Mouse (Mus musculus): ENCODE results near the gene Serpini1.
A peak's percentile ranks its signal among the peaks of the same experiment; 100 is the strongest.
"Not testable (repeated sequence)": the region's sequence is repeated elsewhere in the genome, so short reads cannot be mapped to it uniquely, and the experiment has no call there.

Serpini1 gene

DNA sequence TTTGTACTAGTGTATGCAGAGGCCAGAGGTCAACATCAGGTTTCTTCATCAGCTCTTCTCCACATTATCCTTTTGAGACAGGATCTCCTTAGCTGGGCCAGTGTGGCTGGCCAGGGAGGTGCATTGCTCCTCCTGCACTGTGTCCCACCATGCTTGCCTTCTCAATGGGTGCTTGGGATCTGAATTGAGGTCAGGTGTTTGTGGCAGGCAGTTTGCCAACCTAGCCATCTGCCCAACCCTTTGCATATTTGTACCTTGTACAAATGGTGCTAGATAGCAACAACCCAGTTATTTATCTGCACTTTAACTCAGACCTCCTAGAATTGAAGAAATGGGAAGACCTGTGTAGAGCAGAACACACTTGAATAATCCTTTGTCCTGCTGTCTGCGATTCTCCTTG, 78.3 kb downstream of the Serpini1 start:
- DNase-seq (ENCODE audit: low read depth) = no peak

DNA sequence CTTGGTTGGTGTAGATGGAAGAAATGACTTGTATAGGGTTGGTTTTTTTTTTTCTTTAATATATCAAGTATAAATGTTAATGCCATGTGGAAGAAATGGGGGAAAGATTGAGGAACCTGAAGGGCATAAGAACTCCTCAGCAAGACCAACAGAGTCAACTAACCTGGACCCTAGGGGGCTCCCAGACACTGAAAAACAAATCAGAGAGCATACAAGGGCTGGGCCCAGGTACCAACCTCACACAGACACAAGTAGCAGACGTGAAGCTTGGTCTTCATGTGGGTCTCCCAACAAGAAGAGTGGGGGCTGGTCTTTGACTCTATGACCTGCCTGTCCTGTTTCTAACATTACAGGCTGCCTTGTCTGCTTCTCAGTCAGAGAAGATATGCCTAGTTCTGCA, 82.2 kb downstream of the Serpini1 start:
- DNase-seq (ENCODE audit: low read depth) = peak; percentile 2

DNA sequence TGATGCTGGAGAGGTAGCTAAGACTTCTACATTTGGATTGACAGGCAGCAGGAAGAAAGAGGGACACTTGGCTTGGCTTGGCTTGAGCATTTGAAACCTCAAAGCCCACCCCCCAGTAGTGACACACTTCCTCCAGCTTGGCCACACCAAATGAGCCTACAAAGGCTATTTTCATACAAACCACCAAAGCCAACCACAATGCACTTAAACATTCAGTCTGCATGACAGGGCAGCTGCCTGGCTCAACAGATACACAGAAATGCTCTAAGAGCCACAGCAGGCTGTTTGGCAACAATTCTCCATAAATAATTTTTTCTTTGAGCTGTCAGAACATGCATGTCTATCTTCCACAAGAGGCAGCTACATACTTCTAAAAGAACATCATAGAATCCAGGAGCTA, 90.2 kb downstream of the Serpini1 start:
- no peak for DNase-seq (ENCODE audit: low read depth)

DNA sequence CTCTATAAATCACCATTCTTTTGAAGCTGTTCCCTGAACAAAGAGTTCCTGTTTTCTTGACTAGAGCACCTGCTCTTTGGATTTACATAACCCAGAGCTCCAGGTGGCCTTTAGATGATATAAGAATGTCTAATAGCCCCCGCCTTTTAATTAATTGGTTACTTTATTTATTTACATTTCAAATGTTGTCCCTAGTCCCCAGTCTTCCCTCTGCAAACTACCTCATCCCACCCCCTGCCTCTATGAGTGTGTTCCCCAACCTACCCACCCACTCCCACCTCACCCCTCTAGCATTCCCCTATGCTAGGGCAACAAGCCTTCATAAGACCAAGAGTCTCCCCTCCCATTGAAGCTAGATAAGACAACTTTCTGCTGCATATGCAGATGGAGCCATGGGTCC, 90.9 kb downstream of the Serpini1 start:
- DNase-seq (ENCODE audit: low read depth) = no peak

DNA sequence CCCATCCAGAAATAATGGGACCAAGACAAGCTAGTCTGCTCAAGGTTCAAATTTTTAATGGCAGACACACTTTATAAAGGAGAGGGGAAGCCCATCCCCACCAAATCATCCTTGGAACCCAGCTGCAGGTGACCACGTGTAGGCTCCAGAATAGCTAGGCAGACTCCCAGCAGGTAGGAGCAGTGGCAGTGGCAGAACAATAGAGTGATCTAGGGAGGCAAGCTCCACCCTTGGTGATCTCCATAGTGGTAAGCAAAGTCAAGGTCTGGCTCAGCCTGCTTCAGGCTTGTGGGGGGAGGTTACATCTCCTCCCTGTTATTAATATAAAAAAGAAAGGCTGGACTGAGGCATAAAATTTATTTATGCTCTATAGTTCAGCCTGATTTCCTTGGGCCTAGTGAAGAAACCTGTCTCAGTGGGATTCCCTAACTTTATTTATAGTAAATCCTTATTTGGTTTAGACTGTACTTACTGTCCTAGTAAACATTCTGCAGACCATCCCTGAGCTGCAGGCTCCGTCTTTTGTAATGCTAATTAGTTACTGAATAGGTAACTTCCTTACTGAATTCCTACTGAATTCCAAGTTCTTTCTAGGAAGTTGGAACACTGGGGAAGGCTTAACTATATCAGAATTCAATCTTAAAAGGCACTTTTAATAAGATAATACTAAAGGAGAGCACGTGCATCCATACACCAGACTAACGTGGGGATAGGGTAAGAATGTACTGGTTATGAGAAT, 93.2 kb downstream of the Serpini1 start:
- DNase-seq (ENCODE audit: low read depth) = not testable (repeated sequence)

DNA sequence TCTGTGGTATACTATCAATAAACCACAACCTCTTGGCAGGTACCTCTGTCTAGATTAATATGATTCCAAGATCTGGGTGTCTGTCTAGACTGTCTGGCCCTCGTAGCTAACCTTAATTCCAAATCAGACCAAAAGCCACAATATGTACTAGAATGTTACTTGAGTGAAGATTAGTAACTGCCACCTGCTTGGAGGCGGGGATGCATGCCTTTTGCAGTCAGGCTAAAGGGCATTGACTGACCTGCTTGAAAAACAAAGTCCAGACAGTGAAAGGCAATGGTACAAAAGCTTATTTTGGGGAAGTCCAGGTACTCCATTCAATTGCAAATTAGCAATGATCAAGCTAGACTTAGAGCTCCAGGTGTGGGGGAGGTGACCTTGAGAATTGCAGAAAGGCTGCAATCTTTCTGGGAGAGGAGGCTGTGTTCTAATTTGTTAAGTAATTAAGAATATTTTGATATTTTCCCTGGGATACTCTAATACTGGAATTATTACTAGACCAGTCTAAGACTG, 94.3 kb downstream of the Serpini1 start:
- DNase-seq (ENCODE audit: low read depth) = no peak

DNA sequence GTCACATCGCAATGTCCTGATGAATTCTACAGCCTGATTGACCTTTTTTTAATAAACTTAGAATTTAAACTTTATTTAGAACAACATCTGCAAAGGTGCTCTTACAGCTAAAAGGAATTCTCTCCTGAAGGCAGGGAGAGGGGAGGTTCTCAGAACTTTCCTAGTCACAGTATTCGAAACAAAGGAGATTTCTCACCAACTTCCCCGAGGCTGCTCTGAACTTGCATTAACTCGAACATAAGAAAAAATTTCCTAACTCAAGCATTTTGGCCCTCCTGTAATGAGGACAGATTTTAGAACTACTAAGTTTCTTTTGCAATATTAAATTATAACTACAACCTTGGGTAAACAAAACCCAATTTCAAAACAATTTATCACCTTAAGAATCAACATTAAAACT, 96.6 kb downstream of the Serpini1 start:
- not testable (repeated sequence) for DNase-seq (ENCODE audit: low read depth)

DNA sequence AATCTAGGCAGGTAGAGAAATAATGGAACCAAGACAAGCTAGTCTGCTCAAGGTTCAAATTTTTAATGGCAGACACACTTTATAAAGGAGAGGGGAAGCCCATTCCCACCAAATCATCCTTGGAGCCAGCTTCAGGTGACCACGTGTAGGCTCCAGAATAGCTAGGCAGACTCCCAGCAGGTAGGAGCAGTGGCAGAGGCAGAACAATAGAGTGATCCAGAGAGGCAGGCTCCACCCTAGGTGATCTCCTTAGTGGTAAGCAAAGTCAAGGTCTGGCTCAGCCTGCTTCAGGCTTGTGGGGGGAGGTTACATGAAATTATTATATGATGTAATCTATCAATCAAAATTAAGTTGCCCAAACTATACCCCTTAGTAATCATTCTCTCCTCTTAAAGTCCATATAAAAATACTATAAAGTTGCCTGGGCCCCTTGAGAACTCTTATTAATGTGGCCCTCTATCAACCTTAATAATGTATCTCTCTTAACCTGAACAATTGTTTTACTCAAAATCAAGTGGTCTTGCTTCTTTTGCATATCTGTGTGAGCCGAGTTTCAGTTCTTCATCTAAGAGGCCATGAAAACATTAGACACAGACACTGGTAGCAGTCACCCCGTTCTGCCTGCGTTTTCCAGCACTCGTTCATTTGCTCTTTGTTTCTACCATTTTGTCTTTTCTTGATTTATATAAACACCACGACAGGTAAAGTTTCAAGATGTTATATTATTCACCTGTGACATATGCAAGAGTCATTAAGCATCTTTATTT, 98.4 kb downstream of the Serpini1 start:
- DNase-seq (ENCODE audit: low read depth) = no peak

DNA sequence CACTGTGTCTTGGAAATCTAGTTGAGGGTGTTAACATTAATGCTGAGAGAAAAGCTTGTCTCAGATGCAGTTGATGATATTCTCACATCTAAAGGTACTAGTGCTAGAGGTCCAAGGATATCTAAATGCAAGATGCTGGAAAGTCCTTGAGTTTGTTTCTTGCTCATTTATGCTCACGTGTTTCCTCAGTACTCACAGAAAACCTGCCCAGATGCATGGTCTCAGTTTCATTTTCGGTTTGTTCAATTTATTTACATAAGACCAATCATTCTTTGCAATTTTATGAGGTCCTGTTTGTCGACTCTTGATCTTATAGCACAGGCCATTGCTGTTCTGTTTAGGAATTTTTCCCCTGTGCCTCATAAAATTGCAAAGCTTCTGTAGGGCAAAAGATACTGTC, 109.6 kb downstream of the Serpini1 start:
- DNase-seq (ENCODE audit: low read depth) = peak; percentile 37

DNA sequence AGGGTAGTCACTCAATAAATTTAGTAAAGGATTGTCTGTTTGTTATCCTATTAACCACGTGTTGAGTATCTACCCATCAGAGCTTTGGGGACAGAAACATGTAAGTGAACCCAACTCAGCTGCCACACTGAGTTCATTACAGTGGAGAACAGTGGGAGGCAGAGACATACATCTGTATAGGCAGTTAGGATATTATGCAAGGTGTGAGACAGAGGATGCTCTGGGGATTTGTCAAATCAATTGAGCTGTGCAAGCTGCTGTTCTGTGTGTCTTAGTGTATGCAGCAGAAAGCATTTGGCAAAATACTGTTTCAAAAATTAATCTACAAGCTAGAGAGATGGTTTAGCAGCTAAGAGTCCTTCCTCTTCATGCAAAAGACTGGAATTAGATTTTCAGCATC, 113.1 kb downstream of the Serpini1 start:
- DNase-seq (ENCODE audit: low read depth) = no peak

DNA sequence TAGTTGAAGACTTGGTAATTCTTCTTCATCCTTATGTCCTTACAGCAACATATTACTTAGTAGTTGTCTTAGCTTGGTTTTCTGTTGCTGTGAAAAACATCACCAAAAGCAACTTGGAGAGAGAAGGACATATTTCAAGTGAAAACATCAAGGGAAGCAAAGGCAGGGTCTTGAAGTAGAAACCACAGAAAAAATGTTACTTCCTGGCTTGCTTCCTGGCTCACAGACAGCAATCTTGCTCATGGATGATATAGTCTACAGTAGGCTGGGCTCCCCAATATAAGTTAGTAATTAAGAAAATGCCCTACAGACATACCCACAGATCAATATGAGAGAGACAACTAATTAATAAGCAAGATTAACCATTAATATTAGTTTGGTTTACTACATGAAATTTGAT, 125.5 kb downstream of the Serpini1 start:
- no peak for DNase-seq (ENCODE audit: low read depth)

DNA sequence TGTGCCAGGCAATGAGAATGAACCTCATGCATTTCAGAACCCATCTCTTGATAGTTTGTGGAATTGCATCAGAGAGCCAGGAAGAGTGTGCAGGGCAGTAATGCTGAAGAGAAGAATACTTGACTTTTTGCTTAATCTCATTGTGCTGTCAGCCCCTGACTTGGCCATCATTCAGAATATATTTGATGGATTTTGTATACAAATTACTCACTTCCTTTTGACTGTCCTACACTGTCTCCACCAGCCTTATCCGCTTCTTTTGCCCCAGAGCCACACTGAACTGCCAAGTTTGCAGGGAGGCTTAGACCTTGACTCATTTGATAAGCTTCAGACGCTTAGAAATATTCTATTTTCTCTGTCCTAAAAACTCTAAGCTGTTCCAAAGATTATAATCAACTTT, 129.4 kb downstream of the Serpini1 start:
- DNase-seq (ENCODE audit: low read depth) = no peak

DNA sequence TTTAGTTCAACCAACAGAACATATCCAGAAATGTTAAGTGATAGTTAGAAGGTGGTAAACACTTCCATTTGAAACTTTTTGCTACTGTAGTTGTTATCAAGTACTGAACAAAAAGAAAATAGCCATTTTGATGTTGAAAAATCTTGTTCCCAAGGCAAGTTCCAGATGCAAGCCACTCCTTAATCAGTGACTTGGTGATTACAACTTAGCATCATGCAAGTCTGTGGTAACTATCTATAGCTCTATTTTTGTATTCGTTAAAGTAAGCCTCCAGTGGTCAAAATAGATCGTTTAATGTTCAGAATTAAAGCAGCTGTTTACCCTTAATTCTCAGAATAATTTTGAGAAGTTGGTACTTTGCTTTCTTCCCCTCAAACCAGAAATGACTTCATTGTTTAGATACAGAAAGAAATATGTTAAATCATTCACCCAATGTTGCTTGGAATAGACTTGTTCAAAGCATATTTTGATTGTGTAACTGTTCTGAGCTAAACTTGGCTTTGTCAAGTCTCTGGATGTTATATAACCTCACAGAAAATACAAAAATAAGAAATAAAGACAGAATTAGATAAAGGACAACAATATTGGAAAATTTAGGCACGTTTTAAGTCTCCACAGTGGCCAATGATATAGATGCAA, 130.0 kb downstream of the Serpini1 start:
- no peak for DNase-seq (ENCODE audit: low read depth)

DNA sequence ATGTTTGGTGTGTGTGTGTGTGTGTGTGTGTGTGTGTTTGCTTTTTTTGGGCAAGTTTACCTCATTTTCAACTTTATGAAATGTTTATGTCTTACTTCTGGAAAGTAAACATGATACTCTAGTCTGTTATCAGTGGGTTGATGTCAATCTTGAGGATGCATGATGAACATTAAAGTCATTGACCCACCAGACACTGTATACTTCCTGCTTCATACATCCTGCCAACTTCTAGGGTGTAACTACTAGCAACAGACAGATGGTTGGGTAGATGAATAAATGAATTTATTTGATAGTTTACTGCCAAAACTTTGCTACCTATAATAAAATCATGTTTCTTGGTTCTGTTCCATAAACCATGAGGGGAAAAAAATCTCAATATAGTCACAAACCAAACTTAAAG, 133.0 kb downstream of the Serpini1 start:
- peak; percentile 6 for DNase-seq (ENCODE audit: low read depth)

DNA sequence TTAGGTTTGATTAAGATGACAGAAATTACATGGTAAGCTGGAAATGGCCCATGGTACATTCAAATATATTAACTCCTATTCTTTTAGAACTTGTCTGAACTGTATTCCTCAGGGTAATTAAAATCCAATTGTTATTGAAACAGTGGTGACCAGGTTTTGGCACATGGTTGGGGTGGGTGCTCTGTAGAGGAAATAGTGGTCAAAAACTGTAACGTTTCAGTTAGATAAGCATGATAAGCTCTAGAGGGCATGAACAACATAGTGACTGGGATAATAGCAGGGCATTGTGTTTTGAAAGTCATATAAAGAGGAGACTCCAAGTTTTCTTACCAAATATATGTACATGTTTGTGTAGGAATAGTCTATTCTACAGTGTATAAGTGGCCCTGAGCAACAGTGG, 134.7 kb downstream of the Serpini1 start:
- DNase-seq (ENCODE audit: low read depth) = no peak

All from induced T-regulatory cell, adult 2 months (primary cell).